Mouse (Mus musculus) kidney, adult 2 months (tissue): ENCODE measurements around the gene Irf8. TPM values are rescaled to one million over a fixed set of nuclear protein-coding genes. Genes with fewer than 3 reads are reported as not detected.

Experiments
- DNase-seq: peaks from one replicate; pipeline ENCODE4 v3.0.0; 2021
- H3K27ac ChIP-seq: fragments of 200-500 bp; 2 replicates; pipeline ENCODE4 v1.5.1; 2012; ENCODE audit warnings: low read depth, low read length, control low read depth, inconsistent platforms; ENCODE audit not compliant: insufficient read depth
- H3K27me3 ChIP-seq: fragments of 200-500 bp; replicated peaks from 2 replicates; pipeline ENCODE4 v1.6.1; 2012; ENCODE audit warnings: mild to moderate bottlenecking, moderate library complexity, low read length, inconsistent platforms; ENCODE audit not compliant: control insufficient read depth, insufficient read depth
- H3K36me3 ChIP-seq: fragments of 200-500 bp; 2 replicates; pipeline ENCODE4 v1.6.1; 2012; ENCODE audit warnings: mild to moderate bottlenecking, moderate library complexity, low read length, inconsistent platforms; ENCODE audit not compliant: control insufficient read depth, insufficient read depth
- H3K4me1 ChIP-seq: fragments of 200-500 bp; 2 replicates; pipeline ENCODE4 v1.6.1; 2011; ENCODE audit warnings: low read length; ENCODE audit not compliant: control insufficient read depth, insufficient read depth
- H3K4me3 ChIP-seq: fragments of 200-500 bp; 2 replicates; pipeline ENCODE4 v1.5.1; 2011; ENCODE audit warnings: mild to moderate bottlenecking, low read depth, low read length, control low read depth; ENCODE audit not compliant: insufficient read depth
- CTCF ChIP-seq: fragments of 200-500 bp; conservative IDR thresholded peaks from 2 replicates; pipeline ENCODE4 v1.5.1; 2011; ENCODE audit warnings: low read depth, mild to moderate bottlenecking, control low read depth, low read length, moderate library complexity, mixed read lengths; ENCODE audit not compliant: insufficient read depth, insufficient read length
- POLR2A ChIP-seq: fragments of 200-500 bp; IDR thresholded peaks from one replicate; pipeline ENCODE4 v1.6.1; 2011; ENCODE audit warnings: low read depth, low read length, control low read depth
- WGBS: fragments of 180-500 bp; shearing (Covaris S2); methylation state at CpG from one replicate; pipeline ENCODE4 v1.1.7; 2018; 5-methylcytosine and 5-hydroxymethylcytosine counted together
- polyA plus RNA-seq: library from polyadenylated mRNA; depleted of rRNA; stranded (reverse); fragments of >200 nt; gene quantifications from 2 replicates; pipeline ENCODE4 v1.2.3, GENCODE M21; 2012

Irf8 gene
- polyA plus RNA-seq, 1 experiment: 16.7 TPM

GRCm38 (mm10) chr8:120732068-120732467 is 4.1 kb upstream of the Irf8 start:
- WGBS: 80% methylated on average over 6 of the region's 6 CpGs
- H3K27ac ChIP-seq: no peak overlapping the region

GRCm38 (mm10) chr8:120736486-120736885 is 328 bp downstream of the Irf8 start:
- Histone ChIP-seq H3K4me3 (peak overlapping the region; percentile 80), H3K36me3 (no peaks in the 10 kb centered on the region), H3K4me1 (0 out of 2 replicates have a peak, but pooled peaks cover 5% of the 10 kb centered on the region), H3K27me3 (no peaks in the 10 kb centered on the region), H3K27ac (peak overlapping the region; percentile 58)
- no peak for TF ChIP-seq CTCF
- TF ChIP-seq POLR2A: no peak
- peak; percentile 75 for DNase-seq
- under 1% methylated on average over 11 of the region's 11 CpGs for WGBS

More at GRCm38 (mm10) chr8:120732068-120732467, 4.1 kb upstream of the Irf8 start:
- Histone ChIP-seq H3K36me3 (no peaks in the 10 kb centered on the region), H3K4me1 (no peaks in the 10 kb centered on the region), H3K27me3 (no peaks in the 10 kb centered on the region), H3K4me3 (no peak overlapping the region)
- TF ChIP-seq POLR2A (no peak), CTCF (no peak)
- DNase-seq: peak; percentile 88

GRCm38 (mm10) chr8:120737166-120737565 is 1.0 kb downstream of the Irf8 start:
- no peak for DNase-seq
- WGBS: 75% methylated on average over 7 of the region's 7 CpGs
- H3K4me1 ChIP-seq: 0 out of 2 replicates have a peak, but pooled peaks cover 5% of the 10 kb centered on the region
- TF ChIP-seq CTCF (no peak), POLR2A (no peak)
- H3K36me3 ChIP-seq: no peaks in the 10 kb centered on the region
- no peak overlapping the region for H3K27ac ChIP-seq
- no peaks in the 10 kb centered on the region for H3K27me3 ChIP-seq
- H3K4me3 ChIP-seq: peak overlapping the region; percentile 80; the same call in 1 of the 2 replicates

GRCm38 (mm10) chr8:120738771-120739170 is 2.6 kb downstream of the Irf8 start:
- no peak overlapping the region; the same call in 1 of the 2 replicates for H3K4me3 ChIP-seq
- 53% methylated on average over 4 of the region's 4 CpGs for WGBS

GRCm38 (mm10) chr8:120739526-120739925 is 3.4 kb downstream of the Irf8 start:
- no peaks in the 10 kb centered on the region for H3K27me3 ChIP-seq
- 52% methylated on average over 15 of the region's 15 CpGs for WGBS
- H3K36me3 ChIP-seq: no peaks in the 10 kb centered on the region
- peaks cover 13% of the 10 kb centered on the region for H3K4me1 ChIP-seq
- no peak for TF ChIP-seq POLR2A
- H3K27ac ChIP-seq: no peak overlapping the region
- DNase-seq: peak; percentile 70
- peak overlapping the region; percentile 16; the same call in 1 of the 2 replicates for H3K4me3 ChIP-seq

More at GRCm38 (mm10) chr8:120738771-120739170, 2.6 kb downstream of the Irf8 start:
- TF ChIP-seq CTCF: no peak
- TF ChIP-seq POLR2A: no peak
- Histone ChIP-seq H3K36me3 (no peaks in the 10 kb centered on the region), H3K27me3 (no peaks in the 10 kb centered on the region), H3K27ac (no peak overlapping the region), H3K4me1 (peaks cover 9% of the 10 kb centered on the region)
- DNase-seq: peak; percentile 42

- no peaks in the 10 kb centered on the region for H3K27me3 ChIP-seq
- 37% methylated on average over 2 of the region's 2 CpGs for WGBS
- no peak overlapping the region for H3K4me3 ChIP-seq
- TF ChIP-seq CTCF (no peak), POLR2A (no peak)
- no peaks in the 10 kb centered on the region for H3K36me3 ChIP-seq
- no peak for DNase-seq
- H3K27ac ChIP-seq: no peak overlapping the region
- peaks cover 13% of the 10 kb centered on the region for H3K4me1 ChIP-seq
Observed at GRCm38 (mm10) chr8:120740579-120740978, 4.4 kb downstream of the Irf8 start.

- TF ChIP-seq POLR2A: no peak
- TF ChIP-seq CTCF: no peak
- Histone ChIP-seq H3K27me3 (no peaks in the 10 kb centered on the region), H3K4me3 (no peak overlapping the region), H3K4me1 (peaks cover 13% of the 10 kb centered on the region), H3K27ac (no peak overlapping the region), H3K36me3 (no peaks in the 10 kb centered on the region)
- 86% methylated on average over 17 of the region's 17 CpGs for WGBS
- no peak for DNase-seq
Observed at GRCm38 (mm10) chr8:120741001-120741400, 4.8 kb downstream of the Irf8 start.
